Mouse (Mus musculus) central nervous system, embryonic 11.5 days (tissue): ENCODE measurements around the gene Hemk1. TPM values are rescaled to one million over a fixed set of nuclear protein-coding genes. Genes with fewer than 3 reads are reported as not detected.

Source experiments
- polyA plus RNA-seq: library from polyadenylated mRNA; depleted of rRNA; stranded (reverse); fragments of >200 nt; gene quantifications from 2 replicates; pipeline ENCODE4 v1.2.3, GENCODE M21; 2012; rRNA removed

Gene Hemk1
- 20.2 and 25.9 TPM in 2 replicates for polyA plus RNA-seq

DNA sequence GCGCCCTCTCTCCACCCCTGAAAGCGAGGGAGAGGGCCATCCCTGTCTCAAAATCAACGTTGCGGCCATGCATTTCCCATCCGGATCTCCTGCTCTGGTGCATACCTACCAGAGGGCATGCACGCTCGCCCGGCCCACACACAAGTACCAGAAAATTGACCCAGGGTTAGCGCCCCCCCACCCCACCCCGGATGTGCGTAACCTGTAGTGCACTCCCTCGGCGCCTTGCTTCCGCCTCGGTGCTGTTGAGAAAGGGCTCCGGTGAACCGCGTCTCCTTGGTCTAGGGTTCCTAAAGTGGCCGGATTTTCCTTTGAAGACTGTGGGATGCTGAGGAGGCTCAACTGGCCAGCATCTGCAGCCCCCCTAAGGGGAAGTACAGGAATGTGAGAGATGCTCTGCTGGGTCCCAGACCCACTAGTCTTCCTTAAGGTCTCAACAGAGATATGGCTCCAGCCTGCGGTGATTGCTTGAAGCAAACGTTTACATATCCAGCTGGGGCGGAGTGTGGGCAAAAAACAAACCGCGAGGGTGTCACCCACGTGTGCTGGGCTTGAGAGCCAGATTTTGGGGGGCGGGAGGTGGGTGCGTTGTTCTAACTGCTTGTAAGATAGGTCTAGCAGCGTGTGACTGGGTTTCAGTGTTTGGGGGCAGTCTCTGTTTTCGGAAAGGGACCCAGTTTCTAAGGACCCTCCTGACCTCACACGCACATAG, at the start of gene Hemk1:
Gene Hemk1 (minus strand): TSS at position 179 of the 712 bp plus-strand sequence.

DNA sequence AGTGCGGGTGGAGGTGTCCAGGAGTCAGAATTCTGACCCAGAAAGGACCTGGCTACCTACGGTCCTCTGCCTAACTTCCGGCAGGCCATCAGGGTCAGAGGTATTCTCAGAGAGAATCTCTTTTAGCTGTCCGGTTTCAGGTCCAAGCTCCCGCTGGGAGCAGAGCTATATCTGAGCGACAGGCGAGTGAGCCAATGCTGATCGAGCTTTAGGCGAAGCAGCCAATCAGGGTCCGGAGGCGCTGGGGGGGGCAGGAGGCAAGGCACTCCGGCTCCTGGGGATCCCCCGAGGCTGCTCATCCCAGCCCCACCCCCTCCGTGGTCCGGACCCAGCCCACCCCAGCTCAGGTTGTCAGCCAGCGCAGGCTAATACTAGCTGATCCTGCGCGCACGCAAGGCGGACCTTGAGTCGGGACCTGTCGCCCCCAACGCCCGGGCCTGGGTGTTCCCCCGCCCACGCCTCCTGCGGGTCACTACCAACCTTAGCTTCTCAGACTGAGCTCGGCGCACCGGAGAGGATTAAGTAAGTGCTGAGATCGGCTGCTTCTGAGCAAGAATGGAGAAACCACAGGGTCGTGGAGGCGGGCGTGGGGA, 2.2 kb upstream of the Hemk1 start, which contains the start of gene 6430571L13Rik:
Gene 6430571L13Rik (plus strand): TSS at position 336 of the 593 bp plus-strand sequence.

DNA sequence AAGGTAGTCTGAATTCAATTTTAAA, 42.3 kb downstream of the Hemk1 start, which contains the start of gene Cish:
Gene Cish (plus strand): TSS at position 11 of the 25 bp plus-strand sequence.

DNA sequence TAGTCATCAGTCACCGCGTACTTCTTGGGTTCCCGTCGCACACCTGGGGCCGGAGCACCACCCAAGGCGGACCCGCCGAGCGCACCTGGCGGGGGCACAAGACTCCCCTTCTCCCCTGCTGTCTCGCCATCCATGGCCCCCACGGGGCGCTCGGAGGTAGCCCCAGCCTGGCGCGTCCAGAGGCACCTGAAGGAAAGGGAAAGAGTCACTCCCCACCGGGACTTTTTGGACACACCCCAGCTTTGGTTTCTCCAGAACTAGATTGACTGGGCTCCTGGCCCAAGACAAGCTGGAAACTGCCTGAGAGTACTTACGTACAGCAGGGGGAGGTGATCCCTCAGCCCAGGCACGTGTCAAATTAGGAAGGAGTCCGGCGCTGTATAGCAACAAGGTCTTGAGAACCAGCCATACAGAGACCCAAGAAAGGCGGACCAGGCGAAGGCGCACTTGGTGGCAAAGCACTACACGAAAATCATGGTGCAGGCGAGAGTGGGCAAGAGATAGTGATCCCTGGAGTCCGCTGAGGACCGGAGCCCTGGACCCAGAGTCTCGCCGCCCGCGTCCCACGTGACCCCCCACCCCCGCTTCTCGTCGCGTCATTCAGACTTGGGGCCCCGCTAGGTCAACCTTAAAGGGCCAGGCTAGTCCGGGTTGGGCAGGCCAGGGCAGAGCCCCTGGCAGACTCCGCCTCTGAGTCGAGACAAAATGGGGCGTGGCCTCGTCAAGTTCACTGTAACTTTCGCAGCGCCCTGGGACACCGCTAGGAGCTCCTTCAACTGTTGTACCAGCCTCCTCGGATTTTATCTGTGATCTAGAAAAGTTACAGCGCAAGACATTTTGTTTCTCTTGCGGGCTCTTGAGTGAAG, 48.7 kb downstream of the Hemk1 start, which contains the start of gene Mapkapk3:
Gene Mapkapk3 (minus strand): TSS at position 667 of the 866 bp plus-strand sequence.

Other genes with a start within 250 kb of the Hemk1 start
- 10.2 and 11.5 TPM in 2 replicates for gene Dock3, start 106.4 kb downstream of the Hemk1 start, polyA plus RNA-seq
- 3.1 and 4.4 TPM in 2 replicates for gene Mapkapk3, start 48.5 kb downstream of the Hemk1 start, polyA plus RNA-seq
- 4.9 and 6.1 TPM in 2 replicates for gene Cish, start 42.3 kb downstream of the Hemk1 start, polyA plus RNA-seq
- gene 6430571L13Rik, start 2.3 kb upstream of the Hemk1 start, polyA plus RNA-seq = 1.6 and 2.2 TPM in 2 replicates
- 27.9 and 45.8 TPM in 2 replicates for gene Cacna2d2, start 61.3 kb upstream of the Hemk1 start, polyA plus RNA-seq
- gene Tmem115, start 195.6 kb upstream of the Hemk1 start, polyA plus RNA-seq = 21.1 and 23.1 TPM in 2 replicates
- gene Cyb561d2, start 203.8 kb upstream of the Hemk1 start, polyA plus RNA-seq = 13.6 and 13.9 TPM in 2 replicates
- gene Nprl2, start 203.9 kb upstream of the Hemk1 start, polyA plus RNA-seq = 31.2 and 44.2 TPM in 2 replicates
- gene Zmynd10, start 208.9 kb upstream of the Hemk1 start, polyA plus RNA-seq = 2.2 and 3.4 TPM in 2 replicates
- gene Rassf1, start 213.2 kb upstream of the Hemk1 start, polyA plus RNA-seq = 47.5 and 79.5 TPM in 2 replicates
- gene Tusc2, start 224.9 kb upstream of the Hemk1 start, polyA plus RNA-seq = 48.6 and 54.3 TPM in 2 replicates
- gene Hyal2, start 229.6 kb upstream of the Hemk1 start, polyA plus RNA-seq = 53.1 and 77.8 TPM in 2 replicates
- gene Hyal1, start 238.6 kb upstream of the Hemk1 start, polyA plus RNA-seq = 5.0 and 8.1 TPM in 2 replicates
- 17.3 and 24.5 TPM in 2 replicates for gene Naa80, start 240.5 kb upstream of the Hemk1 start, polyA plus RNA-seq
- 0.61 and 0.80 TPM in 2 replicates for gene Hyal3, start 242.5 kb upstream of the Hemk1 start, polyA plus RNA-seq
- gene Ifrd2, start 249.3 kb upstream of the Hemk1 start, polyA plus RNA-seq = 37.6 and 48.8 TPM in 2 replicates